Mouse (Mus musculus): Measurements from ENCODE around the gene Nfia.

GRCm38 (mm10) chr4:98134027-98134426 lies 361.5 kb downstream of the Nfia start:
- no peak for TF ChIP-seq POLR2A (IDR thresholded peaks at IDR 0.05; ENCODE audit: borderline replicate concordance, insufficient read depth, low read length)
- TF ChIP-seq CTCF (IDR thresholded peaks at IDR 0.05; ENCODE audit: borderline replicate concordance, insufficient read depth, low read depth, low read length) = no peak
